ENCODE assay signal across 19 mouse cellular contexts in the genomic region with DNA sequence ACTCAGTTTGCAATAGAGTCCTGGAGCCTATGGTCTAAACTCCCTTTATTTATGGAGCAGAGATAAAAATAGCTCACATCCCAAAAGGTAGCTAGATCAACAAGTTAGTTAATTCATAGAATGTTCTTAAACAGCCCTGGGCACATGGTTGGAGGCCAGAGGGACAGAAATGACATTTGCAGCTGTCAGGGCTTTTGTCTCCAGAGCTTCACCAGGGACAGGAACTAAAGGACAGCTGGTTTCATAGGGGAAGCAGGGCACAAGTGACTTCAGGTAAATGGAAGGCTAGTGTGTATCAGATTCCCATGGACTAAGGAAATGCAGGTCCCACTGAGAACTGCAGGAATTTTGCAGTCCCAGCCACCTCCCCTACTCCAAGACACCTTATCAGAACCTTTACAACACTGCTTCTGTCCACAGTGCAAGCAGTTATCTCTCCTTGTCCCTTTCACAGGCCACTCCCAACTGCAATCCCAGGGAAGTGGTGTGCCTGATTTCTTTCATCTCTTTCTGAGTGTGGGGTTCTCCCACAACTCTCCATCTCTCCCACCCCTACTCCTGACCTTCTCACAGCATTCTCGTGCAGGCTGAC.
A peak's percentile ranks its signal among the peaks of the same experiment; 100 is the strongest.
DNase-seq lines count a peak whose midpoint lies in the region; ATAC-seq and TF ChIP-seq lines count a peak whose summit lies in the region.
"Had no signal": no experiment of that assay in that cellular context is flagged by ENCODE, and none has a peak within 500 bp of the region (broad histone marks: within the 10 kb centered on the region; RNA-seq: fewer than 3 reads in every experiment).

No protein-coding gene starts in this region.

- H3K36me3 ChIP-seq in embryonic facial prominence, embryonic 14.5 days (ENCODE audit: control insufficient read depth, insufficient read depth, low read length): no peaks in the 10 kb centered on the region
- H3K36me3 ChIP-seq in embryonic facial prominence, embryonic 10.5 days (replicated peaks): no peaks in the 10 kb centered on the region
- H3K36me3 ChIP-seq in intestine, postnatal 0 days (ENCODE audit: control insufficient read depth, insufficient read depth): no peaks in the 10 kb centered on the region
- H3K36me3 ChIP-seq in stomach, embryonic 16.5 days (ENCODE audit: control insufficient read depth, insufficient read depth, low read length): no peaks in the 10 kb centered on the region
- H3K36me3 ChIP-seq: embryonic facial prominence, embryonic 13.5 days; G1E had no signal

- no peaks in the 10 kb centered on the region for H3K4me1 ChIP-seq in embryonic facial prominence, embryonic 14.5 days (ENCODE audit: control insufficient read depth, insufficient read depth, low read length)
- H3K4me1 ChIP-seq in embryonic facial prominence, embryonic 10.5 days: no peaks in the 10 kb centered on the region
- H3K4me1 ChIP-seq in intestine, postnatal 0 days (replicated peaks; ENCODE audit: control insufficient read depth, insufficient read depth, low read length): no peaks in the 10 kb centered on the region
- no peaks in the 10 kb centered on the region for H3K4me1 ChIP-seq in stomach, embryonic 16.5 days (ENCODE audit: control insufficient read depth, insufficient read depth, low read length)
- H3K4me1 ChIP-seq: embryonic facial prominence, embryonic 13.5 days; forebrain, embryonic 13.5 days had no signal

- no peak overlapping the region for H3K4me3 ChIP-seq in embryonic facial prominence, embryonic 14.5 days (ENCODE audit: low read depth, low read length)
- no peak overlapping the region for H3K4me3 ChIP-seq in embryonic facial prominence, embryonic 10.5 days
- H3K4me3 ChIP-seq in intestine, postnatal 0 days (ENCODE audit: low read depth, low read length): no peak overlapping the region
- no peak overlapping the region for H3K4me3 ChIP-seq in stomach, embryonic 16.5 days (replicated peaks; ENCODE audit: low read length)
- H3K4me3 ChIP-seq: embryonic facial prominence, embryonic 13.5 days; forebrain, embryonic 13.5 days had no signal

- ATAC-seq in embryonic facial prominence, embryonic 14.5 days (ENCODE audit: low read depth): no peak
- ATAC-seq in intestine, postnatal 0 days: peak; percentile 56; the same call in 1 of the 2 replicates
- ATAC-seq in stomach, embryonic 16.5 days (ENCODE audit: insufficient read depth, low FRiP score): peak; percentile 39; the same call in 1 of the 2 replicates
- no peak for ATAC-seq in inflammation-experienced regulatory T-cells, adult 6 months
- ATAC-seq: activated CD4-positive, CD25-positive, alpha-beta regulatory T cell, adult 4 months; forebrain, embryonic 13.5 days; forebrain, embryonic 16.5 days; Patski had no signal

- peak; percentile 14 for DNase-seq in embryonic facial prominence, embryonic 14.5 days (ENCODE audit: low spot score)
- DNase-seq in embryonic facial prominence, embryonic 10.5 days (ENCODE audit: low spot score): no peak
- peak; percentile 39 for DNase-seq in testis, postnatal 14 days (ENCODE audit: low spot score)
- no peak for DNase-seq in testis, postnatal 10 days (ENCODE audit: low spot score)
- no peak for DNase-seq in kidney, postnatal 10 days
- DNase-seq: adrenal gland, adult 8-10 months; cerebellum, adult 11-12 months; cerebellum, adult 2 months; cerebellum, adult 9-10 months; cerebellum, postnatal 25 days had no signal

- no peak overlapping the region for H3K27ac ChIP-seq in embryonic facial prominence, embryonic 14.5 days (replicated peaks; ENCODE audit: low read depth, low read length)
- H3K27ac ChIP-seq in embryonic facial prominence, embryonic 10.5 days (replicated peaks): no peak overlapping the region
- no peak overlapping the region for H3K27ac ChIP-seq in intestine, postnatal 0 days (ENCODE audit: low read depth, low read length)
- H3K27ac ChIP-seq in stomach, embryonic 16.5 days (ENCODE audit: low read length): no peak overlapping the region
- H3K27ac ChIP-seq: embryonic facial prominence, embryonic 13.5 days; forebrain, embryonic 13.5 days had no signal

- TF ChIP-seq CTCF in intestine, postnatal 0 days (IDR thresholded peaks at IDR 0.05; ENCODE audit: low read depth): no peak

- no peaks in the 10 kb centered on the region for H3K27me3 ChIP-seq in embryonic facial prominence, embryonic 14.5 days (replicated peaks; ENCODE audit: control insufficient read depth, insufficient read depth, low read length)
- no peaks in the 10 kb centered on the region for H3K27me3 ChIP-seq in embryonic facial prominence, embryonic 10.5 days (replicated peaks; ENCODE audit: low read depth, poor library complexity, severe bottlenecking)
- no peaks in the 10 kb centered on the region for H3K27me3 ChIP-seq in intestine, postnatal 0 days (replicated peaks; ENCODE audit: control insufficient read depth, insufficient read depth, low read length)
- H3K27me3 ChIP-seq in stomach, embryonic 16.5 days (ENCODE audit: control insufficient read depth, insufficient read depth, low read length): no peaks in the 10 kb centered on the region
- H3K27me3 ChIP-seq: embryonic facial prominence, embryonic 13.5 days; forebrain, embryonic 13.5 days; Patski had no signal

- WGBS in embryonic facial prominence, embryonic 14.5 days: 38% methylated on average over 1 of the region's 1 CpGs
- 53% methylated on average over 1 of the region's 1 CpGs for WGBS in embryonic facial prominence, embryonic 10.5 days
- 14% methylated on average over 1 of the region's 1 CpGs for WGBS in intestine, postnatal 0 days
- WGBS in stomach, embryonic 16.5 days: 36% methylated on average over 1 of the region's 1 CpGs

- H3K9ac ChIP-seq in embryonic facial prominence, embryonic 14.5 days (ENCODE audit: low read depth, low read length): no peak overlapping the region
- no peak overlapping the region for H3K9ac ChIP-seq in intestine, postnatal 0 days (ENCODE audit: low read depth, low read length)
- H3K9ac ChIP-seq in stomach, embryonic 16.5 days (ENCODE audit: low read length): no peak overlapping the region
- H3K9ac ChIP-seq: embryonic facial prominence, embryonic 13.5 days; forebrain, embryonic 13.5 days had no signal

- H3K4me2 ChIP-seq in embryonic facial prominence, embryonic 14.5 days (ENCODE audit: low read depth, low read length): no peak overlapping the region
- no peak overlapping the region for H3K4me2 ChIP-seq in intestine, postnatal 0 days (replicated peaks; ENCODE audit: low read depth)
- H3K4me2 ChIP-seq in stomach, embryonic 16.5 days (ENCODE audit: low read depth, low read length): no peak overlapping the region
- H3K4me2 ChIP-seq: embryonic facial prominence, embryonic 13.5 days; forebrain, embryonic 13.5 days had no signal

- H3K9me3 ChIP-seq in embryonic facial prominence, embryonic 14.5 days (ENCODE audit: control insufficient read depth, low read length): no peaks in the 10 kb centered on the region
- no peaks in the 10 kb centered on the region for H3K9me3 ChIP-seq in embryonic facial prominence, embryonic 10.5 days
- no peaks in the 10 kb centered on the region for H3K9me3 ChIP-seq in intestine, postnatal 0 days (ENCODE audit: control insufficient read depth)
- H3K9me3 ChIP-seq in stomach, embryonic 16.5 days (replicated peaks; ENCODE audit: control insufficient read depth, low read length): no peaks in the 10 kb centered on the region
- H3K9me3 ChIP-seq: embryonic facial prominence, embryonic 13.5 days; forebrain, embryonic 13.5 days; G1E had no signal

Comparison
In these comparisons a context has a peak if more than half of its experiments do, and no peak if none do; other contexts are left out.
1. DNase-seq: peak in embryonic facial prominence, embryonic 14.5 days (single experiment) and testis, postnatal 14 days (single experiment); none in embryonic facial prominence, embryonic 10.5 days (single experiment), testis, postnatal 10 days (single experiment) and kidney, postnatal 10 days (single experiment).
2. ATAC-seq: peak in intestine, postnatal 0 days (single experiment) and stomach, embryonic 16.5 days (single experiment); none in embryonic facial prominence, embryonic 14.5 days (single experiment) and inflammation-experienced regulatory T-cells, adult 6 months (single experiment).